Mouse (Mus musculus): Measurements from ENCODE around the gene Ifitm3.

Ifitm3 gene

GRCm38 (mm10) chr7:140962733-140963132 is 47.8 kb downstream of the Ifitm3 start:
- no peak for DNase-seq (ENCODE audit: low spot score in 2 of 2)

DNA sequence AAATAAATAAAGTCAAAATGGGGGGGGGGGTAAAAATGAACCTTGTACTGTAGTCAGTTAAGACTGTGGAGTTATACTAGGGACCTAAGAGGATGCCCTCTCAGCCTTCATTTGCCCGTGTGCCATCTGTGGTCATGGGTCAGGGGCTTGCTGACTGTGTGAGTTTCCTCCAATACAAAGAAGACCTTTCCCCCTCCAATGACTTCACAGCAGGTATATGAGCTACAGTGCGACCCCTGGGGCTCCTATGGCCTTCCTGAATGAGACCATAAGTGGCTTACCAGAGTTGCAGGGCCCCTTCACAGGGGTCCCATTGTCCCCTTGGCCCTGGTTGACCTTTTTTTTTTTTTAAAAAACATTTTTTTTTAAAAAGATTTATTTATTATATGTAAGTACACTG is 49.2 kb downstream of the Ifitm3 start:
- DNase-seq (ENCODE audit: low spot score in 2 of 2): no peak

DNA sequence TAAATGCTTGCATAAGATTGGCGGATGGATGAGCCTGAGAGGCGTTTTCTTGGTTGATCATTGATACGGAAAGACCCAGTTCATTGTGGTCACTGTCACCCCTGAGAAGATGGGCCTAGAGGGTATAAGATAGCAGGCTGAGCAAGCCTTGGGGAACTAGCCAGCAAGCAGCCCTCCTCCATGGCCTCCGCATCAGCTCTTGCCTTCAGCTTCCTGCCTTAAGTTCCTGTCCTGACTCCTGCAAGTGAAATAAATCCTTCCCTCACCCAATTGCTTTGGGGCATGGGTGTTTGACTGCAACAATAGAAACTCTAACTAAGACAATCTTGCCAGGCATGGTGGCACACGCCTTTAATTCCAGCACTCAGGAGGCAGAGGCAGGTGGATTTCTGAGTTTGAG is 50.5 kb downstream of the Ifitm3 start:
- no peak for DNase-seq (ENCODE audit: low spot score in 2 of 2)

All from spleen, postnatal 10 days (tissue).